Comparison of ENCODE assay signal across 10 mouse cellular contexts in the genomic region with DNA sequence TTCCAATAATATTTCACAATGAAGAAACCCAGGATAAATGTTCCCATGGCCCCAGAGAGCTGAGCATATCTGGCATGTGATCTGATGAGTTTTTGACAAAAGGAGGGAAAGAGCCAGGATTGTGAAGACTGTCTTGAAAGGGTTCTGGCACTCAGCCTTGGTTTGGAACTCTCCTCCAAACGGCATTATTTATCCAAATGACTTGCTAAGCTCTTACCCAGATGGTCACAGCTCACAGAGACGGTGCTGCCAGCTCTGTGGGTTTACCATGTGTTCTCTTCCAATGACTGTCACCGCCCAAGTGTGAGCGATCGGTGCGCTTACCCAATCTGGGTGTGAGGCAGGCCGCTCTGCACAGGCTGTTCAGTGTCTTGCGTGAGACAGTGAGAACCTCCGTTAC. TPM values are rescaled to one million over a fixed set of nuclear protein-coding genes. Genes with fewer than 3 reads are reported as not detected.
DNase-seq lines count a peak whose midpoint lies in the region; ATAC-seq lines count a peak whose summit lies in the region.
"Had no signal": no experiment of that assay in that cellular context is flagged by ENCODE, and none has a peak within 500 bp of the region (broad histone marks: within the 10 kb centered on the region; RNA-seq: fewer than 3 reads in every experiment).

No protein-coding gene starts in this region.

- WGBS in embryonic facial prominence, embryonic 14.5 days, result 68% methylated on average over 9 of the region's 9 CpGs
- 88% methylated on average over 9 of the region's 9 CpGs for WGBS in embryonic facial prominence, embryonic 10.5 days

- H3K27me3 ChIP-seq in embryonic facial prominence, embryonic 14.5 days (replicated peaks; ENCODE audit: control insufficient read depth, insufficient read depth, low read length), result no peaks in the 10 kb centered on the region
- H3K27me3 ChIP-seq in embryonic facial prominence, embryonic 10.5 days (replicated peaks; ENCODE audit: low read depth, poor library complexity, severe bottlenecking), result no peaks in the 10 kb centered on the region

- H3K4me1 ChIP-seq in embryonic facial prominence, embryonic 14.5 days (ENCODE audit: control insufficient read depth, insufficient read depth, low read length), result no peaks in the 10 kb centered on the region; the same call in 1 of the 2 replicates
- H3K4me1 ChIP-seq in embryonic facial prominence, embryonic 10.5 days, result 0 out of 2 replicates have a peak, but pooled peaks cover 3% of the 10 kb centered on the region

- no peak overlapping the region for H3K27ac ChIP-seq in embryonic facial prominence, embryonic 14.5 days (replicated peaks; ENCODE audit: low read depth, low read length)
- no peak overlapping the region for H3K27ac ChIP-seq in embryonic facial prominence, embryonic 10.5 days (replicated peaks)

- ATAC-seq in embryonic facial prominence, embryonic 14.5 days (ENCODE audit: low read depth), result peak; percentile 70
- no peak for ATAC-seq in monocyte, adult 5-6 weeks (replicated peaks; ENCODE audit: insufficient number of reproducible peaks, low FRiP score, low TSS enrichment, poor library complexity, severe bottlenecking)
- ATAC-seq in megakaryocyte-erythroid progenitor cell, adult 5-6 weeks (replicated peaks; ENCODE audit: low FRiP score, low TSS enrichment, poor library complexity, severe bottlenecking), result no peak

- no peak overlapping the region for H3K4me2 ChIP-seq in embryonic facial prominence, embryonic 14.5 days (ENCODE audit: low read depth, low read length)

- no peak overlapping the region for H3K4me3 ChIP-seq in embryonic facial prominence, embryonic 14.5 days (ENCODE audit: low read depth, low read length)
- H3K4me3 ChIP-seq in embryonic facial prominence, embryonic 10.5 days, result no peak overlapping the region

- H3K9ac ChIP-seq in embryonic facial prominence, embryonic 14.5 days (ENCODE audit: low read depth, low read length), result no peak overlapping the region

- DNase-seq in embryonic facial prominence, embryonic 14.5 days (ENCODE audit: low spot score), result peak; percentile 89
- no peak for DNase-seq in embryonic facial prominence, embryonic 10.5 days (ENCODE audit: low spot score)
- DNase-seq in cerebellum, adult 8-10 months, result peak; percentile 74
- peak; percentile 85 to 93 for DNase-seq in layer of hippocampus, adult 18-20 months (ENCODE audit: low spot score in 2 of 2)
- DNase-seq in lung, postnatal 14 days, result peak; percentile 58
- no peak for DNase-seq in c-Kit-positive CD71-positive TER-119-positive erythroid progenitor cells, embryonic 14.5 days (ENCODE audit: low spot score)

- H3K9me3 ChIP-seq in embryonic facial prominence, embryonic 14.5 days (ENCODE audit: control insufficient read depth, low read length), result no peaks in the 10 kb centered on the region
- H3K9me3 ChIP-seq in embryonic facial prominence, embryonic 10.5 days, result no peaks in the 10 kb centered on the region

- no peaks in the 10 kb centered on the region for H3K36me3 ChIP-seq in embryonic facial prominence, embryonic 14.5 days (ENCODE audit: control insufficient read depth, insufficient read depth, low read length)
- no peaks in the 10 kb centered on the region for H3K36me3 ChIP-seq in embryonic facial prominence, embryonic 10.5 days (replicated peaks)

RNA-seq across cellular contexts. Expression of a gene that starts 50.7 kb away (rescaled TPM):
- polyA plus RNA-seq in embryonic facial prominence, embryonic 14.5 days (2014; fragmentation: Nextera tagmentation; extraction: Ambion mirVana), result 5.2 and 6.5 TPM in 2 replicates
- polyA plus RNA-seq in embryonic facial prominence, embryonic 10.5 days (2016; fragmentation: Nextera tagmentation; extraction: Ambion mirVana), result 1.3 and 1.7 TPM in 2 replicates
- total RNA-seq in layer of hippocampus, adult 18-20 months (2021), result 10 to 100 TPM; 81.6 to 81.9 TPM
- total RNA-seq in monocyte, adult 5-6 weeks (2017), result 0.49 to 0.53 TPM in 2 of 3 replicates, not detected in the other
- total RNA-seq in megakaryocyte-erythroid progenitor cell, adult 5-6 weeks (2014; fragmentation: Nextera tagmentation), result not detected in 2 replicates
- not detected in 2 replicates for total RNA-seq in megakaryocyte-erythroid progenitor cell, adult 5-6 weeks (2017)
- total RNA-seq: neutrophil, adult 5-6 weeks had no signal
- polyA plus RNA-seq: C2C12 had no signal

Comparison
In these comparisons a context has a peak if more than half of its experiments do, and no peak if none do; other contexts are left out.
1. DNase-seq: peak in embryonic facial prominence, embryonic 14.5 days (single experiment), cerebellum, adult 8-10 months (single experiment), layer of hippocampus, adult 18-20 months (2 of 2) and lung, postnatal 14 days (single experiment); none in embryonic facial prominence, embryonic 10.5 days (single experiment) and c-Kit-positive CD71-positive TER-119-positive erythroid progenitor cells, embryonic 14.5 days (single experiment).
2. RNA of a gene that starts 50.7 kb away (total RNA-seq): 81.6 to 81.9 TPM in layer of hippocampus, adult 18-20 months; 0.49 to 0.53 TPM in monocyte, adult 5-6 weeks and not detected in megakaryocyte-erythroid progenitor cell, adult 5-6 weeks; every median in the first group is over 10 times any median in the second.